Mouse (Mus musculus) G1E-ER4 (cell line): ENCODE results near the gene Rin3. TPM values are rescaled to one million over a fixed set of nuclear protein-coding genes. Genes with fewer than 3 reads are reported as not detected.

Source experiments
- GATA1 ChIP-seq: IDR thresholded peaks from one replicate; pipeline ENCODE4 v1.8.0; 2012; ENCODE audit warnings: low read length, inconsistent platforms
- polyA plus RNA-seq: library from polyadenylated mRNA; stranded (reverse); fragments of >175 nt; gene quantifications from 2 replicates; pipeline ENCODE4 v1.2.3, GENCODE M21; 2012

Gene Rin3
- polyA plus RNA-seq, 1 experiment = 0.03 TPM

GRCm38 (mm10) chr12:102434107-102434506, 151.3 kb downstream of the Rin3 start:
- no peak for TF ChIP-seq GATA1

GRCm38 (mm10) chr12:102436939-102437526, 154.2 kb downstream of the Rin3 start:
- TF ChIP-seq GATA1 = no peak

DNA sequence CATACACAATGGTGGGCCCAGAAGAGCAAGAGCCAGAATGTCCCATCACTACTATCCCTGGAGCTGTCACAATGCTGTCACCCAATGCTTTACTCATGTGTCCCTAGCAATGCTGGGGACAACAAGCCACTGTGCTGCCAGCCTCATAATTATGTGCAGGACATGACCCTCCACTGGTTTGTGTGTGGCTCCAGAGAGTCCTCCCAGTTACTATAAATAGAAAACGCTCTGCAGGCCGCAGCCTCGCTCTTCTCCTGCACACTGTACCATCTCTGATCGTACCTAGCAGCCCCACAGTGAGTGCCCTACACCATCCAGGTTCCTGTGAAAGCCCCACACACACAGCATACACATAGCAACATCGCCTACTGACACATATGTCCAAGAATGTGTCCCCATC, 155.1 kb downstream of the Rin3 start:
- TF ChIP-seq GATA1 = no peak

- TF ChIP-seq GATA1 = no peak
Observed at GRCm38 (mm10) chr12:102438983-102439631, 156.3 kb downstream of the Rin3 start.

GRCm38 (mm10) chr12:102439632-102440023, 156.8 kb downstream of the Rin3 start, which contains the start of gene Lgmn:
TSS of gene Lgmn (minus strand) at chr12:102439813.
- no peak for TF ChIP-seq GATA1

Other genes starting within 250 kb of the Rin3 start
- not detected in 2 replicates for gene Slc24a4, start 154.3 kb upstream of the Rin3 start, polyA plus RNA-seq
- gene Lgmn, start 156.8 kb downstream of the Rin3 start, polyA plus RNA-seq = 1.5 and 2.7 TPM in 2 replicates
- 6.9 and 8.3 TPM in 2 replicates for gene Golga5, start 186.1 kb downstream of the Rin3 start, polyA plus RNA-seq